Mouse (Mus musculus): ENCODE data around the gene Prkch. TPM values are rescaled to one million over a fixed set of nuclear protein-coding genes. Genes with fewer than 3 reads are reported as not detected.
A peak's percentile ranks its signal among the peaks of the same experiment; 100 is the strongest.

Gene Prkch
- total RNA-seq, 2 experiments from 2014 or later, result 19.1 to 19.5 TPM

GRCm38 (mm10) chr12:73667607-73668006, 83.0 kb downstream of the Prkch start:
- DNase-seq, result peak in 1 of 2 experiments; percentile 19
- intact Hi-C loops (cut with DNase I), result no loop called here

- intact Hi-C loops (cut with DNase I), result loop anchor here (10.0 kb wide), 1 partner anchor 336 kb away; no protein-coding TSS in a partner anchor
Observed at GRCm38 (mm10) chr12:73670739-73671138, 86.1 kb downstream of the Prkch start.

GRCm38 (mm10) chr12:73671540-73671939, 86.9 kb downstream of the Prkch start:
- DNase-seq, result peak in 1 of 2 experiments; percentile 17

More at GRCm38 (mm10) chr12:73670739-73671138, 86.1 kb downstream of the Prkch start:
- no peak for DNase-seq

GRCm38 (mm10) chr12:73672007-73672406, 87.4 kb downstream of the Prkch start:
- DNase-seq, result no peak
- intact Hi-C loops (cut with DNase I), result loop anchor here (10.0 kb wide), 1 partner anchor 337 kb away; no protein-coding TSS in a partner anchor

More at GRCm38 (mm10) chr12:73671540-73671939, 86.9 kb downstream of the Prkch start:
- intact Hi-C loops (cut with DNase I), result loop anchor here (10.0 kb wide), 1 partner anchor 337 kb away; no protein-coding TSS in a partner anchor

- intact Hi-C loops (cut with DNase I), result loop anchor here (10.0 kb wide), 1 partner anchor 339 kb away; no protein-coding TSS in a partner anchor
- no peak for DNase-seq
Observed at GRCm38 (mm10) chr12:73673783-73674182, 89.2 kb downstream of the Prkch start.

GRCm38 (mm10) chr12:73675212-73675611, 90.6 kb downstream of the Prkch start:
- DNase-seq, result no peak
- intact Hi-C loops (cut with DNase I), result loop anchor here (10.0 kb wide), 1 partner anchor 340 kb away; no protein-coding TSS in a partner anchor

- intact Hi-C loops (cut with DNase I), result loop anchor here (10.0 kb wide), 1 partner anchor 345 kb away; no protein-coding TSS in a partner anchor
Observed at GRCm38 (mm10) chr12:73679400-73679801, 94.8 kb downstream of the Prkch start.

GRCm38 (mm10) chr12:73682921-73683346, 98.3 kb downstream of the Prkch start:
- DNase-seq, result peak in 1 of 2 experiments; percentile 16
- intact Hi-C loops (cut with DNase I), result loop anchor here (2.0 to 10.0 kb wide), 2 partner anchors 48 to 98 kb away; partner anchors contain the start of gene Prkch

More at GRCm38 (mm10) chr12:73679400-73679801, 94.8 kb downstream of the Prkch start:
- no peak for DNase-seq

GRCm38 (mm10) chr12:73685875-73686274, 101.3 kb downstream of the Prkch start:
- no peak for DNase-seq
- intact Hi-C loops (cut with DNase I), result loop anchor here (10.0 kb wide), 1 partner anchor 51 kb away; no protein-coding TSS in a partner anchor

- DNase-seq, result no peak
- intact Hi-C loops (cut with DNase I), result loop anchor here (10.0 kb wide), 1 partner anchor 52 kb away; no protein-coding TSS in a partner anchor
Observed at GRCm38 (mm10) chr12:73686456-73686855, 101.9 kb downstream of the Prkch start.

- intact Hi-C loops (cut with DNase I), result loop anchor here (10.0 kb wide), 1 partner anchor 53 kb away; no protein-coding TSS in a partner anchor
- DNase-seq, result peak; percentile 75
Observed at GRCm38 (mm10) chr12:73687077-73688035, 102.8 kb downstream of the Prkch start.

GRCm38 (mm10) chr12:73692321-73692720, 107.7 kb downstream of the Prkch start:
- no peak for DNase-seq
- intact Hi-C loops (cut with DNase I), result loop anchor here (10.0 kb wide), 1 partner anchor 678 kb away; no protein-coding TSS in a partner anchor

- intact Hi-C loops (cut with DNase I), result loop anchor here (1.0 to 10.0 kb wide), 2 partner anchors 128 to 679 kb away; no protein-coding TSS in a partner anchor
- DNase-seq, result peak; percentile 63 to 77
Observed at GRCm38 (mm10) chr12:73693347-73693746, 108.8 kb downstream of the Prkch start.

- intact Hi-C loops (cut with DNase I), result loop anchor here (10.0 kb wide), 1 partner anchor 680 kb away; no protein-coding TSS in a partner anchor
- DNase-seq, result no peak
Observed at GRCm38 (mm10) chr12:73694690-73695089, 110.1 kb downstream of the Prkch start.

- DNase-seq, result no peak
- intact Hi-C loops (cut with DNase I), result loop anchor here (10.0 kb wide), 1 partner anchor 680 kb away; no protein-coding TSS in a partner anchor
Observed at GRCm38 (mm10) chr12:73695110-73695509, 110.5 kb downstream of the Prkch start.

- intact Hi-C loops (cut with DNase I), result loop anchor here (10.0 kb wide), 1 partner anchor 681 kb away; no protein-coding TSS in a partner anchor
- no peak for DNase-seq
Observed at GRCm38 (mm10) chr12:73696084-73696483, 111.5 kb downstream of the Prkch start.

- DNase-seq, result no peak
- intact Hi-C loops (cut with DNase I), result loop anchor here (10.0 kb wide), 1 partner anchor 682 kb away; no protein-coding TSS in a partner anchor
Observed at GRCm38 (mm10) chr12:73696946-73697345, 112.3 kb downstream of the Prkch start.

GRCm38 (mm10) chr12:73698436-73698835, 113.8 kb downstream of the Prkch start:
- intact Hi-C loops (cut with DNase I), result loop anchor here (10.0 kb wide), 1 partner anchor 684 kb away; no protein-coding TSS in a partner anchor
- no peak for DNase-seq

- intact Hi-C loops (cut with DNase I), result loop anchor here (10.0 kb wide), 1 partner anchor 684 kb away; no protein-coding TSS in a partner anchor
- no peak for DNase-seq
Observed at GRCm38 (mm10) chr12:73698841-73699240, 114.2 kb downstream of the Prkch start.

All from heart, postnatal 36 days (tissue).